In genomic region chr15:14177523-14177922, GRCm38 (mm10) we compare ENCODE assay signal across 16 mouse cellular contexts.
"Had no signal": no experiment of that assay in that cellular context is flagged by ENCODE, and none has a peak within 500 bp of the region (broad histone marks: within the 10 kb centered on the region; RNA-seq: fewer than 3 reads in every experiment).

No protein-coding gene starts in this region.

- H3K27me3 ChIP-seq: neural tube, embryonic 13.5 days; neural tube, embryonic 15.5 days; stomach, embryonic 15.5 days had no signal

- H3K9me3 ChIP-seq: neural tube, embryonic 13.5 days; neural tube, embryonic 15.5 days; stomach, embryonic 15.5 days had no signal

- H3K4me3 ChIP-seq: neural tube, embryonic 13.5 days; neural tube, embryonic 15.5 days; stomach, embryonic 15.5 days had no signal

- H3K27ac ChIP-seq: neural tube, embryonic 13.5 days; neural tube, embryonic 15.5 days; stomach, embryonic 15.5 days; stomach, postnatal 0 days had no signal

- H3K4me2 ChIP-seq: neural tube, embryonic 13.5 days; neural tube, embryonic 15.5 days; stomach, embryonic 15.5 days had no signal

- H3K9ac ChIP-seq: neural tube, embryonic 13.5 days; neural tube, embryonic 15.5 days; stomach, embryonic 15.5 days had no signal

- H3K36me3 ChIP-seq: neural tube, embryonic 13.5 days; neural tube, embryonic 15.5 days; stomach, embryonic 15.5 days had no signal

- DNase-seq: retina, postnatal 1 day; right cerebral cortex, adult 18-20 months; right cerebral cortex, postnatal 14 days; right cerebral cortex, postnatal 25 days; right cerebral cortex, postnatal 4 days; spleen, adult 18-20 months; thymus, adult 18-20 months; thymus, adult 2 months; thymus, postnatal 14 days; thymus, postnatal 25 days; thymus, postnatal 36 days; thymus, postnatal 4 days had no signal

- H3K4me1 ChIP-seq: neural tube, embryonic 13.5 days; neural tube, embryonic 15.5 days; stomach, embryonic 15.5 days had no signal
